In the genomic region with DNA sequence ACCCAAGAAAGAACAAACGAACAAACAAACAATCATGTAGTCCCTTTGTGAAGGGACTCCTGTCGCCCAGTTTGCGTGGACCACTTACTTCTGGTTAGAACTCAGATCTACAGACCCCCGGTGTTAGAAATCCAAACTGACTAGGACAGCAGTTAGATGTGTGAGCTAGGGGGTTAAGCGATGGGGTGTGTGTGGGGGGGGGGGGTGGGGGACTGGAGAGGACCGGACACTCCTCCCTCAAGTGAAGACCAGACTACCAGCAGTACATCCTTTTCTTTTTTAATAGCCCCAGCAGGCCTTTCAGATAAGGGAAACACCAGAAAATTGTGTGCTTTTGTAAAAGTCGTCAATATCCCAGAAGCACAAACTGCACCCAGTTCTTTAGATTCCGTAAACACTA, we compare ENCODE assay signal across 9 mouse cellular contexts. TPM values are rescaled to one million over a fixed set of nuclear protein-coding genes. Genes with fewer than 3 reads are reported as not detected.
DNase-seq lines count a peak whose midpoint lies in the region; ATAC-seq and TF ChIP-seq lines count a peak whose summit lies in the region.
"Had no signal": no experiment of that assay in that cellular context is flagged by ENCODE, and none has a peak within 500 bp of the region (broad histone marks: within the 10 kb centered on the region; RNA-seq: fewer than 3 reads in every experiment).

No protein-coding gene starts in this region.

- H3K4me3 ChIP-seq in lung, adult 2 months (replicated peaks; ENCODE audit: extremely low read depth, low read depth, low read length): peak overlapping the region; percentile 74
- H3K4me3 ChIP-seq in forebrain, embryonic 14.5 days (ENCODE audit: low read depth, low read length): peak overlapping the region; percentile 41; the same call in 1 of the 2 replicates
- H3K4me3 ChIP-seq in limb, embryonic 13.5 days: peak overlapping the region; percentile 51
- peak overlapping the region; percentile 50 for H3K4me3 ChIP-seq in neural tube, embryonic 15.5 days (replicated peaks)

- H3K36me3 ChIP-seq in forebrain, embryonic 14.5 days (ENCODE audit: control insufficient read depth, insufficient read depth, low read length): no peaks in the 10 kb centered on the region
- H3K36me3 ChIP-seq in limb, embryonic 13.5 days: no peaks in the 10 kb centered on the region; the same call in 1 of the 2 replicates
- no peaks in the 10 kb centered on the region for H3K36me3 ChIP-seq in neural tube, embryonic 15.5 days

- no peak for TF ChIP-seq POLR2A in lung, adult 2 months (IDR thresholded peaks at IDR 0.05; ENCODE audit: borderline replicate concordance, extremely low read depth, low read depth, low read length)

- DNase-seq in lung, adult 2 months: no peak
- DNase-seq in lung, adult 18-20 months: no peak
- DNase-seq in forebrain, embryonic 14.5 days (ENCODE audit: low spot score): no peak
- no peak for DNase-seq in frontal cortex, adult 2 months (ENCODE audit: extremely low spot score in 1 of 2, low spot score in 1 of 2)
- no peak for DNase-seq in ovary, postnatal 10 days (ENCODE audit: low spot score)
- no peak for DNase-seq in MN1 (ENCODE audit: low spot score)

- TF ChIP-seq CTCF in lung, adult 2 months (IDR thresholded peaks at IDR 0.05; ENCODE audit: insufficient read depth, low read length): no peak

- 50% methylated on average over 8 of the region's 8 CpGs for WGBS in lung, adult 2 months
- WGBS in forebrain, embryonic 14.5 days: 47% methylated on average over 8 of the region's 8 CpGs
- 69% methylated on average over 8 of the region's 8 CpGs for WGBS in limb, embryonic 13.5 days
- WGBS in neural tube, embryonic 15.5 days: 34% methylated on average over 8 of the region's 8 CpGs

- ATAC-seq in forebrain, embryonic 14.5 days: no peak
- ATAC-seq in limb, embryonic 13.5 days (ENCODE audit: low FRiP score, low read depth): no peak
- ATAC-seq in neural tube, embryonic 15.5 days (ENCODE audit: low FRiP score): peak; percentile 50; the same call in 1 of the 2 replicates
- ATAC-seq: Patski had no signal

- peak overlapping the region; percentile 63 for H3K27ac ChIP-seq in forebrain, embryonic 14.5 days (ENCODE audit: low read depth, low read length)
- H3K27ac ChIP-seq in limb, embryonic 13.5 days: peak overlapping the region; percentile 44; the same call in 1 of the 2 replicates
- peak overlapping the region; percentile 77 for H3K27ac ChIP-seq in neural tube, embryonic 15.5 days (replicated peaks)

- H3K9ac ChIP-seq in forebrain, embryonic 14.5 days (ENCODE audit: low read length): peak overlapping the region; percentile 25; the same call in 1 of the 2 replicates
- H3K9ac ChIP-seq in limb, embryonic 13.5 days: peak overlapping the region; percentile 69; the same call in 1 of the 2 replicates
- H3K9ac ChIP-seq in neural tube, embryonic 15.5 days (replicated peaks): 0 out of 2 replicates have a peak overlapping the region, but pooled peaks have one; percentile 44

- H3K27me3 ChIP-seq in forebrain, embryonic 14.5 days (replicated peaks; ENCODE audit: control insufficient read depth, insufficient read depth, low read length): no peaks in the 10 kb centered on the region
- no peaks in the 10 kb centered on the region for H3K27me3 ChIP-seq in limb, embryonic 13.5 days
- no peaks in the 10 kb centered on the region for H3K27me3 ChIP-seq in neural tube, embryonic 15.5 days (replicated peaks)
- H3K27me3 ChIP-seq: Patski had no signal

- H3K4me2 ChIP-seq in forebrain, embryonic 14.5 days (ENCODE audit: low read length): peak overlapping the region; percentile 52
- peak overlapping the region; percentile 63 for H3K4me2 ChIP-seq in limb, embryonic 13.5 days (replicated peaks)
- H3K4me2 ChIP-seq in neural tube, embryonic 15.5 days: peak overlapping the region; percentile 60

- no peaks in the 10 kb centered on the region for H3K9me3 ChIP-seq in forebrain, embryonic 14.5 days (replicated peaks; ENCODE audit: control insufficient read depth, low read length)
- H3K9me3 ChIP-seq in limb, embryonic 13.5 days: no peaks in the 10 kb centered on the region
- no peaks in the 10 kb centered on the region for H3K9me3 ChIP-seq in neural tube, embryonic 15.5 days (replicated peaks)

- H3K4me1 ChIP-seq in lung, adult 2 months (ENCODE audit: control insufficient read depth, insufficient read depth, low read length): peaks cover 6% of the 10 kb centered on the region
- H3K4me1 ChIP-seq in forebrain, embryonic 14.5 days (ENCODE audit: control insufficient read depth, insufficient read depth, low read length): peaks cover 17% of the 10 kb centered on the region
- H3K4me1 ChIP-seq in limb, embryonic 13.5 days: peaks cover 30% of the 10 kb centered on the region
- peaks cover 20% of the 10 kb centered on the region for H3K4me1 ChIP-seq in neural tube, embryonic 15.5 days

RNA-seq across cellular contexts. Expression of a gene that starts 0.6 kb away (rescaled TPM):
- 28.8 and 29.2 TPM in 2 replicates for polyA plus RNA-seq in lung, adult 2 months (2012; rRNA removed)
- 81.2 and 83.6 TPM in 2 replicates for polyA plus RNA-seq in forebrain, embryonic 14.5 days (2014; fragmentation: Nextera tagmentation; extraction: Ambion mirVana)
- polyA plus RNA-seq in limb, embryonic 13.5 days (2015; fragmentation: Nextera tagmentation; extraction: Ambion mirVana): 33.7 and 38.6 TPM in 2 replicates
- polyA plus RNA-seq in neural tube, embryonic 15.5 days (2015; fragmentation: Nextera tagmentation; extraction: Ambion mirVana): 71.2 and 78.4 TPM in 2 replicates
- polyA plus RNA-seq in frontal cortex, adult 2 months (2012; rRNA removed): 15.6 and 15.7 TPM in 2 replicates

RNA-seq across cellular contexts. Expression of a gene that starts 21.1 kb away (rescaled TPM):
- polyA plus RNA-seq in lung, adult 2 months (2012; rRNA removed): 18.4 and 20.3 TPM in 2 replicates
- 4.3 and 5.6 TPM in 2 replicates for polyA plus RNA-seq in forebrain, embryonic 14.5 days (2014; fragmentation: Nextera tagmentation; extraction: Ambion mirVana)
- 21.1 and 25.0 TPM in 2 replicates for polyA plus RNA-seq in limb, embryonic 13.5 days (2015; fragmentation: Nextera tagmentation; extraction: Ambion mirVana)
- 13.3 and 16.6 TPM in 2 replicates for polyA plus RNA-seq in neural tube, embryonic 15.5 days (2015; fragmentation: Nextera tagmentation; extraction: Ambion mirVana)
- 7.2 and 8.7 TPM in 2 replicates for polyA plus RNA-seq in frontal cortex, adult 2 months (2012; rRNA removed)

RNA-seq across cellular contexts. Expression of a gene that starts 24.1 kb away (rescaled TPM):
- polyA plus RNA-seq in lung, adult 2 months (2012; rRNA removed): 0.05 TPM in 1 of 2 replicates, not detected in the other
- polyA plus RNA-seq in forebrain, embryonic 14.5 days (2014; fragmentation: Nextera tagmentation; extraction: Ambion mirVana): not detected in 2 replicates
- polyA plus RNA-seq in limb, embryonic 13.5 days (2015; fragmentation: Nextera tagmentation; extraction: Ambion mirVana): not detected in 2 replicates
- polyA plus RNA-seq in neural tube, embryonic 15.5 days (2015; fragmentation: Nextera tagmentation; extraction: Ambion mirVana): not detected in 2 replicates
- 0.04 and 0.06 TPM in 2 replicates for polyA plus RNA-seq in frontal cortex, adult 2 months (2012; rRNA removed)
- polyA plus RNA-seq: Patski had no signal

RNA-seq across cellular contexts. Expression of a gene that starts 29.4 kb away (rescaled TPM):
- polyA plus RNA-seq in lung, adult 2 months (2012; rRNA removed): 0.40 TPM in 2 replicates
- polyA plus RNA-seq in forebrain, embryonic 14.5 days (2014; fragmentation: Nextera tagmentation; extraction: Ambion mirVana): 0.14 and 0.22 TPM in 2 replicates
- 0.23 and 0.63 TPM in 2 replicates for polyA plus RNA-seq in limb, embryonic 13.5 days (2015; fragmentation: Nextera tagmentation; extraction: Ambion mirVana)
- 0.55 and 1.2 TPM in 2 replicates for polyA plus RNA-seq in neural tube, embryonic 15.5 days (2015; fragmentation: Nextera tagmentation; extraction: Ambion mirVana)
- 1.8 and 2.0 TPM in 2 replicates for polyA plus RNA-seq in frontal cortex, adult 2 months (2012; rRNA removed)

RNA-seq across cellular contexts. Expression of a gene that starts 30.0 kb away (rescaled TPM):
- polyA plus RNA-seq in lung, adult 2 months (2012; rRNA removed): not detected in 2 replicates
- not detected in 2 replicates for polyA plus RNA-seq in forebrain, embryonic 14.5 days (2014; fragmentation: Nextera tagmentation; extraction: Ambion mirVana)
- not detected in 2 replicates for polyA plus RNA-seq in limb, embryonic 13.5 days (2015; fragmentation: Nextera tagmentation; extraction: Ambion mirVana)
- polyA plus RNA-seq in neural tube, embryonic 15.5 days (2015; fragmentation: Nextera tagmentation; extraction: Ambion mirVana): not detected in 2 replicates
- polyA plus RNA-seq in frontal cortex, adult 2 months (2012; rRNA removed): not detected in 2 replicates
- polyA plus RNA-seq: Patski had no signal
